13 mouse cellular contexts compared by ENCODE assay signal in genomic region chr12:77140141-77140540, GRCm38 (mm10).
DNase-seq lines count a peak whose midpoint lies in the region; ATAC-seq lines count a peak whose summit lies in the region.
"Had no signal": no experiment of that assay in that cellular context is flagged by ENCODE, and none has a peak within 500 bp of the region (broad histone marks: within the 10 kb centered on the region; RNA-seq: fewer than 3 reads in every experiment).

No protein-coding gene starts in this region.

- DNase-seq in cerebellum, postnatal 10 days: peak; percentile 12 to 27
- no peak for DNase-seq in cerebellum, adult 11-12 months
- peak; percentile 58 for DNase-seq in kidney, adult 18-20 months
- DNase-seq in kidney, adult 8-10 months: peak; percentile 62 to 64
- no peak for DNase-seq in right cerebral cortex, postnatal 14 days
- no peak for DNase-seq in lung, adult 18-20 months
- DNase-seq: lung, embryonic 14.5 days had no signal

- no peaks in the 10 kb centered on the region for H3K36me3 ChIP-seq in kidney, embryonic 16.5 days (ENCODE audit: insufficient read depth, low read length)
- H3K36me3 ChIP-seq: hindbrain, embryonic 10.5 days; limb, embryonic 15.5 days; neural tube, embryonic 12.5 days had no signal

- H3K9me3 ChIP-seq in kidney, embryonic 16.5 days (ENCODE audit: low read length): no peaks in the 10 kb centered on the region
- H3K9me3 ChIP-seq: hindbrain, embryonic 10.5 days; limb, embryonic 15.5 days; neural tube, embryonic 12.5 days had no signal

- H3K27me3 ChIP-seq in kidney, embryonic 16.5 days (ENCODE audit: insufficient read depth, low read length): no peaks in the 10 kb centered on the region
- H3K27me3 ChIP-seq: limb, embryonic 15.5 days; neural tube, embryonic 12.5 days had no signal

- no peaks in the 10 kb centered on the region for H3K4me1 ChIP-seq in kidney, embryonic 16.5 days (ENCODE audit: insufficient read depth, low read length)
- H3K4me1 ChIP-seq: hindbrain, embryonic 10.5 days; limb, embryonic 15.5 days; neural tube, embryonic 12.5 days had no signal

- no peak for ATAC-seq in kidney, embryonic 16.5 days (ENCODE audit: low FRiP score, low TSS enrichment)
- ATAC-seq: forebrain, embryonic 16.5 days; midbrain, embryonic 16.5 days had no signal

- H3K4me3 ChIP-seq in kidney, embryonic 16.5 days (ENCODE audit: low read length): no peak overlapping the region
- H3K4me3 ChIP-seq: hindbrain, embryonic 10.5 days; limb, embryonic 15.5 days; neural tube, embryonic 12.5 days had no signal

- H3K4me2 ChIP-seq in kidney, embryonic 16.5 days (replicated peaks; ENCODE audit: low read depth, low read length): no peak overlapping the region
- H3K4me2 ChIP-seq: limb, embryonic 15.5 days; lung, embryonic 14.5 days; neural tube, embryonic 12.5 days had no signal

- no peak overlapping the region for H3K9ac ChIP-seq in kidney, embryonic 16.5 days (replicated peaks; ENCODE audit: low read length)
- H3K9ac ChIP-seq: limb, embryonic 15.5 days; lung, embryonic 14.5 days; neural tube, embryonic 12.5 days had no signal

- H3K27ac ChIP-seq in kidney, embryonic 16.5 days (ENCODE audit: low read length): no peak overlapping the region
- H3K27ac ChIP-seq: hindbrain, embryonic 10.5 days; limb, embryonic 15.5 days; neural tube, embryonic 12.5 days had no signal

- 78% methylated on average over 5 of the region's 5 CpGs for WGBS in kidney, embryonic 16.5 days

Comparison
In these comparisons a context has a peak if more than half of its experiments do, and no peak if none do; other contexts are left out.
1. DNase-seq: peak in cerebellum, postnatal 10 days (2 of 2), kidney, adult 18-20 months (single experiment) and kidney, adult 8-10 months (2 of 2); none in cerebellum, adult 11-12 months (single experiment), right cerebral cortex, postnatal 14 days (single experiment) and lung, adult 18-20 months (0 of 2).